Mouse (Mus musculus) cerebellum, postnatal 36 days (tissue): ENCODE measurements around the gene Prdx3.
A peak's percentile ranks its signal among the peaks of the same experiment; 100 is the strongest.
"Not testable (repeated sequence)": the region's sequence is repeated elsewhere in the genome, so short reads cannot be mapped to it uniquely, and the experiment has no call there.

Experiments
- DNase-seq, 2 experiments: peaks; one replicate each; pipeline ENCODE4 v3.0.0; 2021 to 2022; ENCODE audit warnings: mixed read lengths in 2 of 2

Prdx3 gene

DNA sequence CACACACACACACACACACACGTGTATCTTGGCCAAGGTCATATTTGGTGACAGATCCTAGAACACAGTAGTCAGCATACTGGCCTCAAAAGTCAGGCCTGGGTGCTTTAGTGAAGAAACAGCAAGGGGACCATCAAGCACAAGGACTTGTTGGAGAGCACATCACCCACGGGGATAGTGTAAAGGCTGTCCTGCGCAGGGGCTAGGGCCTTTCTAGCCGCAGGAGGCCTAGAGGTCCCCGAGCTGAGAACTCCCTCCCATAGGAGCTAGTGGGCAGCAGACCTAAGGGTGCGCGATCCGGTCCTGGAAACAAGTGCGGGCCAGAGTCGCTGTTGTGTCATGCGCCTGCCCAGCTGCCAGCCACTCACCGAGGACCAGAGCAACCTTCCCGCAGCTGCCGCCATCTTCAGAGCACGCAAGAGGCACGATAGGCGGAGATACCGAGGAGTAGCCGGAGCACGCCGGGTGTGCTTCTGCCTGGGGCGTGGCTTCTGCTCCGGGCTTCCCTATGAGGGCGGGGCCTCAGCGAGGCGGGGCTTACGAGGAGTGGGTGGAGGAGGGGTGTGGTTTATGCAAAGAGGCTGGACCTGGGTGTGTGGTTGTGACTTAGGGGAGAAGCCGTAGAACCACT, at the start of gene Prdx3:
Gene Prdx3, minus strand, starts transcription at position 493 of the 631 bp plus-strand sequence.
- DNase-seq: peak; percentile 92 to 93

- DNase-seq: no peak
These were observed 42.7 kb upstream of the Prdx3 start for GRCm38 (mm10) chr19:60916869-60917570.

GRCm38 (mm10) chr19:60915862-60916261, 41.5 kb upstream of the Prdx3 start:
- no peak for DNase-seq

DNA sequence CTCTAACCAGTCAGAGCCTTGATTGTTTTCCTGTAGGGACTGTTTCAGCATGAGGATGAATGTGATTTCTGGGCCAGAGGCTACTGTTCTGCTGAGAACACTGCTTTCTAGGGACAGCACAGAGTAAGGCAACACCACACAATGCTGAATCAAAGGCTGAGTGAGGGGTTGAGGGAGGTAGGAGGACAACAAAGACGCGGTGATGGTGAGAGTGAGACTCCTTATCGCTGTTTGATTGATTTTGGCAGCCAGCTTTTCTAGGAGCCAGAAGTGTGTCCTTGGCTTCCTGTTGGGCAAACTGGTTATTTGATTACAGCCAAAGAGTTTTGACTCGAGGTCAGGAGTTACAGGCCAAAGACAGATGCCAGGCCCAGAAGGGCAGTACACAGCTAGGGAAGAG, 40.9 kb upstream of the Prdx3 start:
- DNase-seq: no peak

GRCm38 (mm10) chr19:60911653-60912052, 37.3 kb upstream of the Prdx3 start:
- DNase-seq: peak; percentile 17 to 25

DNA sequence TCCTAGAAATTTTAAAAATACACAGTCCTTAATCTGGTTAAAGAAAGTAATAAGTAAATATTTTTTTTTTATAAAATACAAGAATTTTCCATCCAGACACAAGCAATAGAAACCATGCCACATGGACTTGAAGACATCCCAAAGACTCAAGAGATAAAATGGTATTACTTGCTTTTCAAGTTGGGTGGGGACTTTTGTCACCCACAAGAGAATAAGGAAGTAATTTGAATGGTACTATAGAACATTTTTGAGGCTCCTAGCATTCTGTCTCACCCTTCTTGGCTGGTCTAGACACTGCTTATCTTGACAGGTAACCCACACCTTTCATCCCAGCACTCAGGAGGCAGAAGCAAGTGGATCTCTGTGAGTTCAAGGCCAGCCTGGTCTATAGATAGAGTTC, 35.9 kb upstream of the Prdx3 start:
- no peak for DNase-seq

GRCm38 (mm10) chr19:60905477-60905876, 31.1 kb upstream of the Prdx3 start:
- no peak for DNase-seq

GRCm38 (mm10) chr19:60903971-60904370, 29.6 kb upstream of the Prdx3 start:
- no peak for DNase-seq

DNA sequence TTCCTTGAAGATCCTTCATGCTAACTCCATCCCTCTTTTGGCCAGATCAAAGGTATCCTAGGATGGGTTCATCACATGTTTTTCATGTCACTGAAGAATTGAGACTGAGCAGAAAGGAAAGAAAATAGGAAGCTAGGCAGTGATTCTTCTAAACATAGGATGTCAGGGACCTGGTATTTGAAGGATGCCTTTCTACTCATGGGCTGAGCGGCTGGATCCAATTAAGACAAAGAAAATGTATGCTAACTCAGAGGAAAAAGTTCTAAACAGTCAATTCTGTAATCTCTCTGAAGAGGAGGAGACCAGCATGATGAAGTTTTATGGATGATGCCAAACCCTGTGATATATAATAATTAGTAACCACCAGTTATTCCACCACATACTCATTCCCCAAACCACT, 28.8 kb upstream of the Prdx3 start:
- DNase-seq: no peak

- no peak for DNase-seq
These were observed 21.0 kb upstream of the Prdx3 start for GRCm38 (mm10) chr19:60895251-60895880.

- peak; percentile 77 to 79 for DNase-seq
These were observed 17.7 kb upstream of the Prdx3 start for GRCm38 (mm10) chr19:60891934-60892547.

DNA sequence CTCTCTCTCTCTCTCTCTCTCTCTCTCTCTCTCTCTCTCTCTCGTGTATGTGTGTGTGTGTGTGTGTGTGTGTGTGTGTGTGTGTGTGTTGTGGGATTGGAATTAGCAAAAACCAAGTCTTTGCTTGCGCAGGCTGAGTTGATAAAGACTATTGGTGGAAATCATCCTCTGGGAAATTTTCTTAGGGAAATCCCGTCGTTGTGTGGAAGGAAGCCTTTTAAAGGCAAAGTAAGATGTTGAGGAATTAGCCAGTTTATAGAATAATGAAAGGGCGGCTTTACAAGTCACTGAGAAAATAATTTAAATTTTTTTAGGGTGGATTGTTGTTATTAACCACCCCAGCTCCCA, 16.7 kb upstream of the Prdx3 start:
- peak in 1 of 2 experiments; percentile 22 for DNase-seq

- peak; percentile 58 to 65 for DNase-seq
These were observed 16.2 kb upstream of the Prdx3 start for GRCm38 (mm10) chr19:60890391-60891122.

DNA sequence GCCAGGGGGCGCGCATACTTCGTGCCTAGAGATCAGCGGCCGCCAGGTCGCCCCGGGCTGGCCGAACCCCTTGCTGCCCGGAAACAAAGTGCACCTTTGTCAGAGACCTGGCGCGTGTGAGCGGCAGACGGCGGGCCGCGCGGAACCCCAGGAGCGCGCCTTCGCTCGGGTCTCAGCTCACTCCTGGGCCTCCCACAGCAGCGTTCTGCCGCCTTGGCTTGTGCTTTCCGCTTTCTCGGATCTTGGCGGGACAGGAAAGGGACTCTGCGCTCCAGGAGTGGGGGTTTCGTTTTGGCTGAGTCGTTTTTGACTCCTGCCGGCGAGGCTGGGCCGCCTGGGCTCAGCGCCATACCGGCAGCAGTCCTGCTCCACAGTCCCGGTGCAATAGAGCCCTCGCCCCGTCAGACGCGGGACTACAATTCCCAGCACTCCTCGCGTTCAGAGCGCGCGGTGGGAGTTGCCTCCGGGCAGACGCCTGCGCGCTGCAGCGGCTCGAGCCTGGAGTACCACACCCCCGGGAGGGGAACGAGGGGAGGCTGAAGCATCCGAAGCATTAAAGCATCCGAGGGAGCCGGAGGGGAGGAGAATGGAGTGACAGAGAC, 15.5 kb upstream of the Prdx3 start, which contains the start of gene Grk5:
Gene Grk5, plus strand, starts transcription at position 36 of the 602 bp plus-strand sequence.
- DNase-seq: peak; percentile 96 to 97

GRCm38 (mm10) chr19:60889101-60889713, 14.9 kb upstream of the Prdx3 start:
- DNase-seq: peak in 1 of 2 experiments; percentile 24

DNA sequence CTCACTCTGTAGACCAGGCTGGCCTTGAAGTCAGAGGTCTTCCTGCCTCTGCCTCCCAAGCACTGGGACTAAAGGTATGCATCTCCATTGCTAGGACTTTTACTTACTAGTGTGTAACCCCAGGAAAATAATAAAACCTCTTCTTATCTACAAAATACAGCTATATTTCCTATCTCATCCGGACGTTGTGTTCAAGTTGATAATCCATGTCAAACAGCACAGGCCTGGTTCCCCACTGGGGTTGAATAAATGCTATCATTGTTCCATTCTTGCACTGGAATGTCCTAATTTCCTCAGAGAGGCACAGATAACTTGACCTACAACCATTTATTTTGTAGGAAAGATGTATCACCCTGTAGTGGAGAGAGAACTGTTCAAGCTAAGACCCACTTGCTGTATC, 13.3 kb upstream of the Prdx3 start:
- no peak for DNase-seq

GRCm38 (mm10) chr19:60883129-60883528, 8.8 kb upstream of the Prdx3 start:
- peak in 1 of 2 experiments; percentile 45 for DNase-seq

DNA sequence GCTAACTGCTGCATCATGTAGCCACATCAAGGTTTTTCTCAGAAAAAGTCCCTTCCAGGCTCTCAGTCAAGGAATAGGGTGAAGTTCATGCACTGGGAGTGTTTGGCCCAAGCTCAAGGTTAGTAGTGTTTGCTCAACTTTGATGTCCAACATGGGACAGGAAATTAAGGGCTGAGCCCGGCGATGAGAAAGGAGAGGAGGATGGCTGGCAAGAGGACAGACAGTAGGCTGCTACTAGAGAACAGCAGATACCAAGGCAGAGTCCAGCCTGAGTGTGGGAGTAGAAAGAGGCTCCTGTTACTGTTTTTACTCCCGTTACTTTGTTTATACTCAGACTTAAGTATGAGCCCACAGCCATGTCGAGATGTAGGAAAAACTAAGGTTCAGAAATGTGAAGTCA, 855 bp downstream of the Prdx3 start:
- DNase-seq: no peak

DNA sequence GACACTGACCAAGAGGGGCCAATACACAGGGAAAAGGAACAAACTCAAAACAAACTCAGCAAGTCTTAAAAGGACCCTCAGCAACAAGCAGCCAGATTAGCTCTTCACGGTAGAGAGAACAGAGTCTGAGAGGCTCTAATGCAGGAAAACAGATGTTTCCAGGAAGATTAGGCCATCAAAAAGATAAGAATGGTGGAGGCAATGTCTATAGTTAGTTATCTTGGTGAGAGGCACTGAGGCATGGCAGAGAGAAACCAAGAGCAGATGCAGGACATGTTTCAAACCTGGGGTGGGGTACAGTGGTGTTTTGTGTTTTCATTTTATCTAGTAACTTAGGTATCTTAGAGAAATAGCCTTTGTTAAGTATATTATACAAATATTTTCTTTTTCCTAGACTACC, 2.1 kb downstream of the Prdx3 start:
- DNase-seq: no peak

- DNase-seq: no peak
These were observed 3.0 kb downstream of the Prdx3 start for GRCm38 (mm10) chr19:60871366-60871765.

DNA sequence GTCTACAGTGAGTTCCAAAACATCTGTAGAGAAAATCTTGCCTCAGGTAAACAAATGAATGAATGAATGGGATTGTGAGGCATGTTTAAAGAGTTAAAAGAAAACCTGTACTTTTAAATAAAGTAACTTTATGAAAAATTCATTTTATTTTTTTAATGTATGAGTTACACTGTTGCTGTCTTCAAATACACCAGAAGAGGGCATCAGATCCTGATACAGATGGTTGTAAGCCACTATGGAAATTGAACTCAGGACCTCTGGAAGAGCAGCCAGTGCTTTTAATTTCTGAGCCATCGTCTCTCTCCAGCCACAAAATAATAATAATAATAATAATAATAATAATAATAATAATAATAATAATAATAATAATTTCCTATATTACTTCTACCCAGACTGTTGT, 3.9 kb downstream of the Prdx3 start:
- DNase-seq: no peak

GRCm38 (mm10) chr19:60866169-60866568, 8.2 kb downstream of the Prdx3 start:
- not testable (repeated sequence) for DNase-seq
